Mouse (Mus musculus) kidney, adult 11 months (tissue): ENCODE results near the gene Esr2.
"Not testable (repeated sequence)": the region's sequence is repeated elsewhere in the genome, so short reads cannot be mapped to it uniquely, and the experiment has no call there.

Experiments
- DNase-seq: peaks from one replicate; pipeline ENCODE4 v3.0.0; 2022

The Esr2 gene

DNA sequence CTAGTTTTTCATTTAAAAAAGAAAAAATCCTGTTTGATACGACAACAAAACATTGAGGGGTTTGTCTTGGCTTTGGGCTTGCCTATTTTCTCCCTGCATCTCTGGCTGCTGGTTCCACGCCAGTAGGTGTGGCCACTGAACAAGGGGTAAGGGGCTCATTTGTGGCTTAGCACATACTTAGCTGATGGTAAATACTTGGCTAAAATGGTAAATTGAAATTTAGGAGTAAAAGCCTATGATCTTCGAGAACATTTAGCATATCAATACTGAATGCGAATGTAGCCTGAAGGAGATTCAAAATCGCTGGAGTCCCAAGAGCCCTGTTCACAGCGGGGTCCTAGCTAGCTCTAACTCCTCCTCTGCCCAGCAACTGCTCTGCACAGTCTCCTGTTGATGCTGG lies 40.4 kb downstream of the Esr2 start:
- DNase-seq: no peak

DNA sequence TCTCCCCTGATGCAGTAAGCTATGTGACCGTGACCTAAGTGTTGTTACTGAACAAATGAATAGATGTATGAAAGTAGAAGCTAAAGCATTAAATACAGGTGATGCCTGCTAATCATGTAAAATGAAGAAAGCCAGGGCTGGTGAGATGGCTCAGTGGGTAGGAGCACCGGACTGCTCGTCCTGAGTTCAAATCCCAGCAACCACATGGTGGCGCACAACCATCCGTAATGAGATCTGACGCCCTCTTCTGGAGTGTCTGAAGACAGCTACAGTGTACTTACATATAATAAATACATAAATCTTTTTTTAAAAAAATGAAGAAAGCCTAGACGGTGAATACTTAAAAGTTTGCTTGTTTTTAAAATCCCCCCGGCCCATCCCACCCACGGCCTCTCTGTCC lies 44.0 kb downstream of the Esr2 start:
- not testable (repeated sequence) for DNase-seq

DNA sequence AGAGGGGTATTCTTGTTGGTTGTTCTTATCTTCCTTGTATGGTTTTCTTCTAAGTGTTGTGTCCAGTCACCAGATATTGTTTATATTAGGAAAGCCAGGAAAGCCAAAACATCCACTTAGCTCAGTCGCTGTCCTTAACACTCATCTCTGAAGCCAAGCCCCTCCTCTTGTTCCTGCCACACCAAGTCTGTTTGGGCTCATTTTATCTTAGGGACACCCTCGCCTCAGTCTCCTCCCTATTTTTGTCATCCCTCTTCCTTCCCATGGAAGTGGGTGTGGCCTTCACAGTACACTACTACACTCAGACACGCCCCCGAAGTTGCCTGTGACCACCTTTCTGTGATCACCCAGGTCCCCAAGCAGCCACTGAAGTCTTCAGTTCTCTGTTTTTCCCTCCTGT lies 44.5 kb downstream of the Esr2 start:
- no peak for DNase-seq

DNA sequence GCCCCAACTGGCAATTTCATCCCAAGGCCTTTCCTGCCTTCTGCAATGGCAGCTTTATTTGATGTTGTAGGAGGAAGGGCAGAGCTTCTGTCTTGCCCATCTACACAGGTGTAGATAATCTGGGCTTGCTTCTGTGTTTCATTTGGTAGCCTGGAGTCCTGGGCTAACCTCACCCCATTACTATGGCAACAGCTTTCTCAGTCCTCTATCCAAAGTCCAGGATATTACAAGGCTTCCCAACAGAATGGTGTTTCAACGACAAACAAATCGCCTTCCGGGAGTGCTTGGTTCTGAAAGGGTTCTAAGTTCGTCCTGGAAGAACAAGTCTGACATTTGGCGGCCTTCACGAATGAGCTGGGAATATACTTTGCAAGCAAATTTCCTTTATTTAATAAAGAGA lies 46.2 kb downstream of the Esr2 start:
- no peak for DNase-seq

DNA sequence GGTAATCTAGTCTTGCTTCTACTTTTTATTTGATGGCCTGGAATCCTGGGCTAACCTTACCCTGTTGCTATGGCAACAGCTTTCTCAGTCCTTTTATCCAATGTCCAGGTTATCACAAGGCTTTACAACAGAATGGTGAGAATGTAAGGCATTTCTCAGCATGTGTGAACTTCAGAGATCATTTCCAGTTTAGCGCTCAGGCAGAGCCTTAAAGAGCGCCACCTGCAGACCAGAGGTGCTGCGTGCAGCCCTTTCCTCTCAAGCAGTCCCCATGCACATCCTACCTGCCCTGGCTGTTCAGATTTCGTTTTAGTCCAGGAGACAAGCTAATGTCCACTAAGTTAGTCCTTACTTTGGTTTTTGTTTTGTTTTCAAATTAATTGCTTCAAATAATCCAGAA lies 46.8 kb downstream of the Esr2 start:
- DNase-seq: no peak

DNA sequence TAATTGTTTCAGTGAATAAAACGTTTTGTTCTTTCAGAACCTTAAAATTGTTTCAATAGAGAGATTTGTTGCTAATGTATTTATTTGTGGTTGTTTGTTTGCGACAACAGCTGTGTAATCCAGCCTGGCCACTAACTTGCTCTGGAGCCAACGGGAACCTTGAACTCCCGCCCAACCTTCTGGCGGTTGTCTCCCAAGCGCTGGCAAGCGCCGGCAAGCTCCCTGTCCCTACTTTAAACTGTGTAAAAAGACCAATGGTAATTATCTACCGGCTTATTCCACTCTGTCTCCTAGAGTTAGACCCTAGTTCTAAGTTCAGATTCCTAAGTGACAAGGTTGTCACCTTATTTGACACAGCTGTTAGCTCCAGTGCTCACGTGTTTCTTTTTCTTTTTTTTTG lies 48.2 kb downstream of the Esr2 start:
- peak; percentile 36 for DNase-seq

DNA sequence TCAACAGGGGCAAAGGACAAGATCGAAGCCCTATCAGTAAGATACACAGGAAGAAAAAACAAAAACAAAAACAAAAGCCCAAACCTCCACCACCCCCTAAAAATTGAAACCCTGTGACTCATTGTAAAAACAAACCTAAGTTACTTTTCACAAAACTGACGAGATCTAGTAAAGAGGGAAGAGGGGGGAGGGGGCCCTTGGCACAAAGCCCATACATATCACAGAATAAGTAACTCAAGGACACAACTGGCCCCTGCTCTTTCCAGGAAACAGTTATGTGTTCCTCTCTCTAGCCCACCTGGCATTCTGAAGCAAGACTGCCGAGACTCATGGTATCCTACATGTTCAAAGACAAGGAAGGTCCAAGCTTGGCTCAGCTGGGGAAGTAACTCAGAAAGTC lies 48.8 kb downstream of the Esr2 start:
- DNase-seq: no peak

DNA sequence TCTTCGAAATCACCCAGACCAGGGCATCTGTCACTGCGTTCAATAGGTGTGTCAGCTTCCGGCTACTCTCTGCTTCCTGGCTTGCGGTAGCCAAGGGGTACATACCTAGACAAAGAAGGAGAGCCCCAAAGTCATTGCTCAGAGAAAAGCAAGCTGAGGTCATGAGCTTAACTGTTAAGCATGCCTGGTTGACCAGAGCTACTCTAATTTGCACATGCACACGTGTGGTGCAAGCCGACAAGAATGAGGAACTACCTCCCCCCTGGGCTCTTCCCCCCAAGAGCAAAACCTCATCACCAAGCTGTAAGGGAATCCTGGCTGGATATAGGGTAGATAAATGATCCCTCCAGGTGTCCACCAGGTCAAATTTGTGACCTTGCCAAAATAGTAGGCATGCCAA lies 53.8 kb downstream of the Esr2 start:
- peak; percentile 36 for DNase-seq

DNA sequence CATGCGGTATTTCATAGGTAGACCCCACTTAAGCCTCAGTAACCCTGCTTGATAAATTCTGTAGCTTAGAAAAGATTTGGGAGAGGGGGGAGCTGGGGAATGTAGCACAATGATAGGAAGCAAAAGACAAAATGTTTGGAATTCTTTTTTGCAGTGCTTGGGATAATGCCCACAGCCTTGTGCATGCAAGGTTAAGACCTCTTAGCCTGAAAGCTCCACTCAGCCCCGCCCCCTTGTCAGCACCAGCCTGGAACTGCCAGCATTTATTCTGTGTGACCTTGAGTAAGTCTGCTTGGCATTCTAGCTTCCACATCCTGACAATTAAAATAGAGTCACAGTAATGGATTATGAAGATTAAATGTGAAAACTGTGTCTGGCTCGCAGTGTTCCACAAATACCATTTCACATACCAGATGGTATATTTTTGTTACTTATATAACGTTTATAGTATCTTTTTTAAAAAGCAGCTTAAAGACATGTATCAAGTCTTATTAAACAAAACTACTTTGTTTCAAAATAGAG lies 59.4 kb downstream of the Esr2 start:
- DNase-seq: peak; percentile 79

DNA sequence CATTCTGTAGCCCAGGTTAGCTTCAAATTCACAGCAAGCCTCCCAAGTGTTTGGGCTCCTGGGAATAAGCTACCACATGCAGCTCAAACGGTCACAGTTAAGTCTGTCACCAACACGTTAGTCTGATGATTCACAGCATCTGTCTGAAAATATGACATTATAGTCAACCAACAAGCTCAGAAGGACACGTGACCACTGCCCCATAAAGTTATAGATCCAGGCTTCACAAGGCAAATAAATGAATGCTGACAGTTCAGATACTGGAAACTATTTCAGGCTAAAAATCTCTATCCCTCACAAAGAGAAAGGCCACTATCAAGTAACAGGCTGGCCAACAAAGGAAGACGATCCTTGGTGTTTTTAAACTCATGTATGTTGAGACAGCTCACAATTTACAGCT lies 60.5 kb downstream of the Esr2 start:
- DNase-seq: no peak

DNA sequence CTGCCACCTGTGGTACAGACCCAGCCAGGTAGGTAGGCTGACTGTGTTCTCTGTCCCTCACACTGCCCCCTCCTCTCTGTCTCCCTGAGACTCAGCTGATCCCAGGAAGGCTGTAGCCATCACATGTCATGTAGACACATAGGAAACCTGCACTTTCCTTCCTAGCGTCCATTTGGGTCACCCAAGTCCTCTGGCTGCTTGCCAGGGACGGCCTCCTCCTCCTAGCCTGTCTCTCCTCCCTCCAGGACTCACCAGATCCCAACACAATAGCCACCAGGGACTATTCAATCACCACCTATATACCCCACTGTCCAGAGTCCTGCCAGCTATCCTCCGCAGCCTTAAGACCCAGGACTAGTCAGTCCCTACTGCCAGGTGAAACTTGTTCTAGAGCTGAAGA lies 66.0 kb downstream of the Esr2 start:
- no peak for DNase-seq

DNA sequence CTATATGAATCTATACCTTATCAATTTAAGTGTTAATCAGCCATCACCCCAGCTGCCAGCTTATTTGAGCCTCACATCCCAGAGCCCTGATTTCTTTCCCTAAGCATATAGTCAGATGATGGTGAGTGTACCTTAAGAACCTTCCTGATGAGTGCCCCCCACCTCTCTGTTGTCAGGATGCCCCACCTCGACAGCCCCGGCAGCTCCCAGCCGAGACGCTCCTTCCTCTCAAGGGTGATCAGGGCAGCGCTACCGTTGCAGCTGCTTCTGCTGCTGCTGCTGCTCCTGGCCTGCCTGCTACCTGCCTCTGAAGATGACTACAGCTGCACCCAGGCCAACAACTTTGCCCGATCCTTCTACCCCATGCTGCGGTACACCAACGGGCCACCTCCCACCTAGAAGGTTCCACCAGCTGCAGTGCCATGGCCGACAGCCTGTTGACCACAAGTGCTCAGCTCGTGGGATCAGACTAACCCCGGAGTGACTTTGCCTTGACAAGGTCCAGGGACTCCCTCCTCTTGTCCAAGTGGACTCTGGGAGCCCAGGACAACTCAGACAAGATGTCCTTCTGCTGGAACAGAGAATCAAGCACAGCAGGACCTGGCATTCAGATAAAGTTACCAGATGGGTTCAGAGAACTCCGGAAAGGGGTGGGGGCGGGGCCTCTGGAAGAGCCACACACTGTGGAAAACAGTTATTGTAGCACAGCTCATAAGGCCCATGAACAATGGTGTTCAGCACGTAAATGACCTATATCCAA lies 67.2 kb downstream of the Esr2 start:
- no peak for DNase-seq

DNA sequence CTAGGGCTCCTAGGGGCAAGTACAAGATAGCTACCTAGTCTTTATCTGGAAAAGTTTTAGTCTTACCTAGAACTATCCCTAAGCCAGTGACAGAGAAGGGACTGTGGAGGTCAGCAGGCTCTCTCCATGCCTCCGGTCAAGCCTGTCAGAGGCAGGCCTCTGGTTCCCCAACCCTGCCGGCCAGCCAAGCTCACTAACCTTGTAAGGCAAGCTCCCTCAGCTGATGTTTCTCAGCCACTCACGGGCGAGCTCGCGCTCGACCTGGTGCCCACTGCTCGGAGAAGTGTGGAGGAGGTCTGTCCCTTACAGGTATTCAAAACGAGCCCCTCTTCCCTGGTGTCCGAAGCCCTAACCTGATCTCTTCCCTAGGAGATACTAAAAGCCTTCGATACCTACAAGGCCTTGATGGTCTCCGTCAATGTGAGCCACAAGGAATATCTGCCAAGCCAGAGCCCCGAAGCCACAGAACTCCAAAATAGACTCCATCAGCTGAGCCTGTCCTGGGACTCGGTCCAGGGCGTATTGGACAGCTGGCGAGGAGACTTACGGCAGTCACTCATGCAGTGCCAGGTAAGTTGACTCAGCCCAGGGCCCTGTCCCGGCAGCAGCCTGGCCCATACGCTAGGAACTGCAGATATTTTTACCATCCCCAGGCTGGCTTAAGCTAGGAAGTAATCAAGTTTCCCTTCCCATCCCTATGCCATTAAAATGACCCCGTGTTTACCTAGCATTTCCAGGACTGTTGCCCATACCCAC lies 72.3 kb downstream of the Esr2 start:
- DNase-seq: no peak

DNA sequence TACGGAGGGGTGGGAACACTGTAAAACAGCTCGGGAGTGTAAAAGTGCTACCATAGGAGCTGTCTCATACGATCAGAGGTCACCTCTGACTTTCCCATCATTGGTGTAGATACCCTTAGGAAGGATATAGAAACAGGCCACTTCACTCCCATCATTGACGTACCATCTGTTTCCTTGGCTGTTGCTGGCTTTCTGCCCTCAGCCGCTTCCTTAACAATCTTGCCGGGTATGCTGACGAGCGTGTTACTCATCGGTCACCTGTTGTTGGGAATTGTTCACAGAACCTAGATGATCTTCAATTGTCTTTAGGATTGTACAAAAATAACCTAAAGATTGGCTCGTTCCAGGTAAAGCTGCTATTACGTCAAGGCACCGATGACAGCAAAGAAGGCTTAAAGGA lies 74.4 kb downstream of the Esr2 start:
- DNase-seq: no peak

DNA sequence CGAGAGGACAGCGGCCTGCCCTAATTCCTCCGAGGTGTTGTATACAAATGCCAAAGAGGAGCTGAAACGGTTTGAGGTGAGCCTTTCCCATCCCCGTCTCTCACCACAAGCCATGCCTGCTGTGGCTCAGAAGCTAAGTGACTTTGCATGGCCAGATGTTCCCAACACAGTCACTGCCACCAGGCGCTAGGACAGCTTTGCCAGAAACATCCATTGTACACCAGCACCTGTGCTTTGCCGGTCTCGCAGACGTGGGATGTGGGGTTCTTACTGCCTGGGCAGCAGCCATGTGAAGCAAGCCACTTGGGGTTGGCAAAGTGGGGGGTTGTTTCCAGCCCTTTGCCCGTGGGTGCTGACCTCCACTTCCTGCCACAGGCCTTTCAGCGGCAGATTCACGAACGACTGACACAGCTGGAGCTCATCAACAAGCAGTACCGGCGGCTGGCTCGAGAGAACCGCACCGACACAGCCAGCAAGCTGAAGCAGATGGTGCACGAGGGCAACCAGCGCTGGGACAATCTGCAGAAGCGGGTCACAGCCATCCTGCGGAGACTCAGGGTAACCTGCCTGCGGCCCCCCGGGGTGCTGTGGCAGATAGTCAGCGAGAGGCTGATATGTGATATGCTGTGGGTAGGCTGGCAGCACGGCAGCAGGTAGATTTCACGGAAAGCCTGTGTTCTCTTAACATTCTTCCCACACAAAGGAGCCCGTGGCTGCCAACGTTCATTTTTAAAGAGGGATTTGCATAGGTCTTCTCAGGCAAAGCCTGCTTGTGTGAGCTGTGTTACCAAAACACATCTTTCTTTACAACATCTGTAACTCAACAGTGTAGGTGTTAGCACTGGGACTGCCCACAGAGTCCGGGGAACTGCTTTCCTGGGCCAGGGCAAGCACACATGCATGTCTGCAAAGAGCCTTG lies 81.7 kb downstream of the Esr2 start:
- DNase-seq: no peak

DNA sequence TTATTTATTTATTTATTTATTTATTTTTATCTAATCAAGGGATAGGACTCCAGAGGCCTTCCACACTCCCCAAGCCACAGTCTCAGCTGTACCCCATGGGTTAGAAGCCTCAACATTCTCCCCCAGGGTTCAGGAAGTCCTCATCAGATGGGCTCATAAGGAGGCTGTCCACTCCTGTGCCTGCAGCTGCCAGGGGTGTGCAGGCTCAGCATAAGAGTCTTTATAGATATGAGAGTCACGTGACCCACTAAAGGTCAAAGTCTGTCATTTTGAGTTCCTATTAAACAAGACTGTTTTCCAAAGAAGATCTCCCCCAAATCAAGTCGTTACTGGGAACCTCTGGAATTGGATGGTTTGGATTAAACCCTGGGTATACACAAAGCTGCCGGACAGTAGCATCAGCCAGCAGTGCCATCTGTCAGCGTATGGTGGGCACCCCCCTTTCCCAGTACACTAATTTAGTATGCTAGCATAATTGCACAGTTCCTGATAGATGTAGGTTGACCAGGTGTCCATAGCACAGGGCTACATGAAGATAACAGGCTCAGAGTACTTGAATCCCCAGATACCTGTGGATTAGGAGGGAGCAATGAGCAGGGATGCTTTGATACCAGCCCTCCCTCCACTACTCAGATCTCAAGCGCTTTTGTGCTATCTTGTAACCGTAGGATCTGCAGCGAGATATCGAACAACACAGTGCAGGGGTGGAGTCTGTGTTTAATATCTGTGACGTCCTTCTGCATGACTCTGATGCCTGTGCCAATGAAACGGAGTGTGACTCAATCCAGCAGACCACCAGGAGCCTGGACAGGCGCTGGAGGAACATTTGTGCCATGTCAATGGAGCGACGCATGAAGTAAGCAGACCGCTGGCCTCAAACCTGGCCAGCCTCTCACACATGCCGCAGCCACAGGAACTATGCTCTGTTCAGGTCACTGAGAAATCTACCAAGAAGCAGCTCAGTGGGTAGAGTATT lies 83.2 kb downstream of the Esr2 start:
- DNase-seq: no peak

DNA sequence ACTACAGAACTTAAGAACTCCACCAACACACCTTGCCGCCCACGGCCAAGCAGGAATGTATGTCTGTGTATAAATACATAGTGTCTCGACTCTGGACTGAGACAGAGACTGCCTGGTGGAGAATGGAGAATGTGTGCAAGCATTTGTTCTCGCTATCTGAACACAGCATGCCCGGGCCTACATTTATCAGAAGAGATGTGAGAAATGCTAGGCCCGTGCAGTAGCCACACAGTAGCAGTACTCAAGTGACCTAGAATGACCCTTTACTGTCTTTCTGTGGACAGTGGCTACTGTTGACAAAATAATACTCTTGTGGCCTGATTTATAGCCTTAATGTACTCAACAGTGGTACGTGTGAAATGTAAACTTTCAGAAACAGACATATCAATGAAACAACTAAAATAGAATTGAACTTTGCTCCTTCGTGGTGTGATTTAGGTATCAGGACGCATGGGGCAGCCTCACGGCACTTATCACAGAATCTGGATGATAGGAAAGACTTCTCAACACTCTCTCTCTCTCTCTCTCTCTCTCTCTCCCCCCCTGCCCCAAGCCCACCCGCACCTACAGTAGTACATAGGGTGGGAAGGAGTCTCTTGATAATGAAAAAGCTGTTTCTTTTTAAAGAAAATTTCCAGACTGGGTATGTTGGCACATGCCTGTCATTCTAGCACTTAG lies 84.1 kb downstream of the Esr2 start:
- DNase-seq: no peak

DNA sequence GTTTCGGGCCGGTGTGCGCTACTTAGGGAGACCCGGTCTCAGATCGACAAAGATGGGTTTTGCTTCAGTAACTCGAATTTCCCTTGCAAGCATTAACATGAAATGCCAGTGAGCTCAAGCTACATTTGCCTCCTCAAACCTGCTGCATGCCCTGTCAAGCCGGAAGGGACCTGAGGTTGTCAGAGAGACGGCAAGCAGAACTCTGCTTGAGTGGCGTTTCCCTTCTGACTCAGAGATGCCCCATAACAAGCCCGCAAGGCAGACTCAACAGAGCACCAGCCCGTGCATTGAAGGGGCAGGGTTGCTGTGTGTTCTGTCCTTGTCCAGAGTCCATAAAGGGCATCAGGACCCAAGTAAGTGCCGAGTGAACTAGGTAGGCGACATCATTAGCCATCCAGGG lies 90.0 kb downstream of the Esr2 start:
- no peak for DNase-seq

DNA sequence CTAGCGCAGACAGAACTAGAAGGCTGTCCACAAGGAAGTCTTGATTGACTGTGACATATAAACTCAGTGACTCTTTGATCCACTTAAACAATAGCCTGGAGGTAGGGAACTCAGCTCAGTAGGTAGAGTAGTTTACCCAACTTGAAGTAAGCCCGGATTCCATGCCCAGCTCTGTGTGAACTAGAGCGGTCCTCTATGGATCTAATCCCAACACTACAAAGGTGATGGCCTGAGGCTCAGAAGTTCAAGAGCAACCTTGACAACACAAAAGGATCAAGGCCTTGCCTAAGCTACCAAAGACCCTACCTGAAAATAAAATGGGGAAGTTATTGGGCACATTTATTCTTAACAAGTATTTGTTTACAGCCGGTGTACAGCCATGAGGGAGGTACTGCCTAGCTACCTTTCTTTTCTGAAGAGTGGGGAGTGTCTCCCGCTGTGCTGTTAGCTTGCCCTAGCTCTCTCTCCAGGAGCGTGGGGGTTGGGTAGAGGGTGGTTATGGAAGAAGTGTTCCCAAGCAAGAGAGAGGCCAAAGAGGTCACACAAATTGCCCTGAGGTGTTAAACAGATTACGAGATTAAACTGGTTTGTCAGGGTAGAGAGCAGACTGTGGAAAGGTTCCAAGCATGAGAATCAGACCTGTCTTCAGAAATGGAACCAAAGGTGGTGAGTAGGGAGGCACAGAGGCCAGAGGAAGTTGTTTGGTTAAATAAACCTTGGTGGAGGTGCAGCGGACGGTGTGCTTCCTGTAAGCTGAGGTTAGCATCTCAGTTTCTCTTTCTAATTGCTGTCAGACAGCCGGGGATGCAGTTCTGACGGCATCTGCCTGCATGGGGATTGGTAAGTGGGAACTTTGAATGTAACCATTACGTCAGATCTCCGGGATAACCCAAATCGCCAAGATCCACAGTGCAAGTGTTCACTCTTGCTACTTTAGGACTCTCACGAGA lies 90.8 kb downstream of the Esr2 start:
- DNase-seq: peak; percentile 52

DNA sequence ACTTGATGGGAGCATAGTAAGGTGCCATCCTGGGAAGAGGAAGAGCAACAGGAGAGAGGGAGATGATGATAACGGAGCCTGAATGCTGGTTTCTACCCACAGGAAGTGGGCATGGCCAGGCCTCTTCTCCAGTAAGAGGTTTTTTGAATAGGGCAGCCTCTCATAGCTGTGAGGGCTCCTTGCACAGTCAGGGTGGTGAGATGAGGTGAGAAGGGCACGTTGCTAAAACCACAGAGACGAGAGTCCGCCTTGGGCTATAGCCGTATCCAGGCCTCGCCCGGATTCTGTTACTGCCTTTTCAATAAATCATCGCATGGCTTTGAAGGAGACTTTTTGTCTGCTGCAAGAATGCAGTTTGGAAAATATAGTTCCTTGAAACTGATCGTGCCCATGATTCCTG lies 92.0 kb downstream of the Esr2 start:
- no peak for DNase-seq
